Mouse (Mus musculus): ENCODE data around the gene Rnf38. TPM values are rescaled to one million over a fixed set of nuclear protein-coding genes. Genes with fewer than 3 reads are reported as not detected.

The Rnf38 gene
- total and polyA plus RNA-seq, 3 experiments = 6.8 to 22.8 TPM; not detected in 1

DNA sequence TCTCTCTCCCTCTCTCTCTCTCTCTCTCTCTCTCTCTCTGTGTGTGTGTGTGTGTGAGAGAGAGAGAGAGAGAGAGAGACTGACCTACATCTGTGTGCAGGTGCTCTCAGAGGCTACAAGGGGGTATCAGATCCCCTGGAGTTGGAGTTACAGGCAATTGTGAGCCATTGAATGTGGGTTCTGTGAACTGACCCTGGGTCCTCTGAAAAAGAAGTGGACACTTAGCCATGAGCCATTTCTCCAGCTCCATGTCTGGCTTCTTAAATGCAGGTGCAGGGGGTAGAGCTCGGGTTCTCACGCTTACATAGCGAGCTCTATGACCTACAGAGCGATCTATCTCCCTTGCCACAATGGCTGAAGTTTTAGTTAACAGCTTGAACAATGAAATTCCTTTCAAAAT lies 25.5 kb upstream of the Rnf38 start:
- Histone ChIP-seq H3K36me3 (ENCODE audit: control insufficient read depth in 1 of 2, insufficient read depth in 2 of 2, low read length in 2 of 2) (peaks cover 0 to 3% of the 10 kb centered on the region in 2 experiments; a peak in 1 of 4 replicates), H3K4me1 (ENCODE audit: control insufficient read depth in 1 of 2, insufficient read depth in 2 of 2, low read length in 2 of 2) (peaks cover 0 to 8% of the 10 kb centered on the region in 2 experiments; a peak in 1 of 4 replicates), H3K27ac (ENCODE audit: control insufficient read depth, low read depth, low read length) (no peak overlapping the region), H3K9ac (ENCODE audit: control insufficient read depth, low read depth, low read length, poor library complexity, severe bottlenecking) (no peak overlapping the region), H3K4me3 (ENCODE audit: control insufficient read depth in 1 of 2, insufficient read depth in 1 of 2, low read depth in 2 of 2, low read length in 2 of 2) (no peak overlapping the region), H3K79me2 (ENCODE audit: control insufficient read depth, insufficient read depth, low read length, poor library complexity) (no peaks in the 10 kb centered on the region), H3K9me3 (replicated peaks; ENCODE audit: insufficient read depth, low read length) (no peaks in the 10 kb centered on the region), H3K27me3 (ENCODE audit: control insufficient read depth in 1 of 2, insufficient read depth in 2 of 2, low read length in 2 of 2) (peaks cover 0 to 4% of the 10 kb centered on the region in 2 experiments; a peak in 2 of 4 replicates)
- TF ChIP-seq ZNF384 (IDR thresholded peaks at IDR 0.05; ENCODE audit: low read depth, low read length) (no peak), MYB (IDR thresholded peaks at IDR 0.05; ENCODE audit: low read depth, low read length) (no peak), BHLHE40 (IDR thresholded peaks at IDR 0.05; ENCODE audit: borderline replicate concordance, low read depth, low read length) (no peak), ZMIZ1 (IDR thresholded peaks at IDR 0.05; ENCODE audit: low read depth, low read length) (no peak), MAZ (IDR thresholded peaks at IDR 0.05; ENCODE audit: low read depth, low read length) (no peak), ELF1 (IDR thresholded peaks at IDR 0.05; ENCODE audit: low read depth, low read length) (no peak), NELFE (IDR thresholded peaks at IDR 0.05; ENCODE audit: low read depth, low read length) (no peak)
- DNase-seq (ENCODE audit: low read depth, low spot score) = no peak

DNA sequence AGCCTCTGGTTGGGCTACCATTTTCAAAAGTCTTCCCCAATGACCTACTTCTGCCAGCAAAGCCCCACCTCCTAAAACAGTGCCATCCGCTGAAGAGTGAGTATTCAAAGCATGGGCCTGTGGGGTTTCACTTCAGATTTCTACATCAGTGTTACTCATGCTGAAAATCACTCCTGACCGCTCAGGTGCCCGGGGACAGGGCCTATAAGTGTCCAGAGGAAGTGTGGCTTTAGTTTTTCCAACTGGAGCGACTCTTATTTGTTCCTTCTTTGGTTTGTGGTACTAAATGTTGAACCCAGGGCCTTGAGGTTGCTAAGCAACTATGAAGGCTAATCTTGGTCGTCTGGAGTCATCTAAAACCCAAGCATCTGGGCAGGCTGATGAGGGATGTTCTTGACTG lies 21.0 kb upstream of the Rnf38 start:
- Histone ChIP-seq H3K27me3 (ENCODE audit: control insufficient read depth in 1 of 2, insufficient read depth in 2 of 2, low read length in 2 of 2) (peaks cover 0 to 4% of the 10 kb centered on the region in 2 experiments; a peak in 3 of 4 replicates), H3K79me2 (ENCODE audit: control insufficient read depth, insufficient read depth, low read length, poor library complexity) (no peaks in the 10 kb centered on the region), H3K27ac (ENCODE audit: control insufficient read depth, low read depth, low read length) (no peak overlapping the region), H3K36me3 (ENCODE audit: control insufficient read depth in 1 of 2, insufficient read depth in 2 of 2, low read length in 2 of 2) (no peaks in the 10 kb centered on the region), H3K9ac (ENCODE audit: control insufficient read depth, low read depth, low read length, poor library complexity, severe bottlenecking) (no peak overlapping the region), H3K9me3 (replicated peaks; ENCODE audit: insufficient read depth, low read length) (no peaks in the 10 kb centered on the region), H3K4me1 (ENCODE audit: control insufficient read depth in 1 of 2, insufficient read depth in 2 of 2, low read length in 2 of 2) (peaks cover 0 to 4% of the 10 kb centered on the region in 2 experiments; a peak in 1 of 4 replicates), H3K4me3 (ENCODE audit: control insufficient read depth in 1 of 2, insufficient read depth in 1 of 2, low read depth in 2 of 2, low read length in 2 of 2) (no peak overlapping the region)
- TF ChIP-seq NRF1 (IDR thresholded peaks at IDR 0.05; ENCODE audit: insufficient read depth, low read depth, low read length, poor library complexity, severe bottlenecking) (no peak), RCOR1 (IDR thresholded peaks at IDR 0.05; ENCODE audit: low read depth, low read length) (no peak), ZNF384 (IDR thresholded peaks at IDR 0.05; ENCODE audit: low read depth, low read length) (no peak), GATA1 (IDR thresholded peaks at IDR 0.05; ENCODE audit: low read depth, low read length) (no peak), TAL1 (IDR thresholded peaks at IDR 0.05; ENCODE audit: low read length) (no peak), MEF2A (IDR thresholded peaks at IDR 0.05; ENCODE audit: extremely low read depth, insufficient replicate concordance, low read depth, low read length, poor library complexity, severe bottlenecking) (no peak), CHD2 (IDR thresholded peaks at IDR 0.05; ENCODE audit: low read length) (no peak), BHLHE40 (IDR thresholded peaks at IDR 0.05; ENCODE audit: borderline replicate concordance, low read depth, low read length) (no peak), TCF12 (IDR thresholded peaks at IDR 0.05; ENCODE audit: low read depth, low read length) (no peak), UBTF (IDR thresholded peaks at IDR 0.05; ENCODE audit: borderline replicate concordance, insufficient read depth, low read depth, low read length) (no peak), KAT2A (conservative IDR thresholded peaks at IDR 0.05; ENCODE audit: low read depth, low read length) (no peak), MAX (IDR thresholded peaks at IDR 0.05; ENCODE audit: low read length) (no peak), ZKSCAN1 (IDR thresholded peaks at IDR 0.05; ENCODE audit: low read depth, low read length) (no peak)
- no peak for DNase-seq (ENCODE audit: low read depth, low spot score)

All from MEL (cell line).